Mouse (Mus musculus) CD4-positive, CD25-positive, alpha-beta regulatory T cell, adult 4 months (primary cell): ENCODE results near the gene Mapk13. TPM values are rescaled to one million over a fixed set of nuclear protein-coding genes. Genes with fewer than 3 reads are reported as not detected.
"Not testable (repeated sequence)": the region's sequence is repeated elsewhere in the genome, so short reads cannot be mapped to it uniquely, and the experiment has no call there.

Experiments
- ATAC-seq: one replicate; pipeline ENCODE4 v1.8.0; 2017
- polyA plus RNA-seq, 2 experiments: library from polyadenylated mRNA; unstranded; fragments of 100-300 nt; shearing (Covaris generic); gene quantifications; one replicate each; pipeline ENCODE4 v1.2.1; 2017

The Mapk13 gene
- polyA plus RNA-seq: not detected

DNA sequence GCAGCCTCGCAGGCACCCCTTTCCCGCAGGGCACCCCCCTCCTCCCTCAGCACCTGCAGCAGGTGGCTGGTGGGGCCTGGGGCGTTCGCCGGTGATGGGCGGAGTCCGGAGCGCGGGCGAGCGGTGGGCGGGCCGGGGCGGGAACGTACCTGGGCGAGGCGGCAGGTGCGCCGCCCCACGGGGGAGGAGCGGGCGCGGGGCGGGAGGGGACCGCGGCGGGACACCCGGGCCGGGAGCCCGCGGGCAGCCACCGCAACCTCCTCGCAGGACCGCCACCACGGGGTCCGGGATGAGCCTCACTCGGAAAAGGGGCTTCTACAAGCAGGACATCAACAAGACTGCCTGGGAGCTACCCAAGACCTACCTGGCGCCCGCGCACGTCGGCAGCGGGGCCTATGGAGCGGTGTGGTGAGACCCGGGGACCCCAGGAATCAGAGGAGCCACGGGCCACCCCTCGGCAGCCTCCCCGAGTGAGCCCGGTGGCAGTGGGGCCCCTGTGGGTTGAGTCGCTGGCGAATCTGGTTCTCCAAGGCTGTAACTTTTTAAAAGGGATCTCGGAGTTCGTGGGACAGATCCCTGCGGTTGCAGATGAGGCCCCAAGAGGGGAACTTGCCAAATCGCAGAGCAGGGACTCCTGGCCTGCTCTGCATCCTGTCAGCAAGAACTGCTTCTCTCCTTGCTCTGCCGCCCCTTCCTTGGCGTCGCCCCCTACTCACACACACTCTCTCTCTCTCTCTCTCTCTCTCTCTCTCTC is at the start of gene Mapk13:
Gene Mapk13, plus strand, starts transcription at position 177 of the 754 bp plus-strand sequence.
- ATAC-seq: no peak

DNA sequence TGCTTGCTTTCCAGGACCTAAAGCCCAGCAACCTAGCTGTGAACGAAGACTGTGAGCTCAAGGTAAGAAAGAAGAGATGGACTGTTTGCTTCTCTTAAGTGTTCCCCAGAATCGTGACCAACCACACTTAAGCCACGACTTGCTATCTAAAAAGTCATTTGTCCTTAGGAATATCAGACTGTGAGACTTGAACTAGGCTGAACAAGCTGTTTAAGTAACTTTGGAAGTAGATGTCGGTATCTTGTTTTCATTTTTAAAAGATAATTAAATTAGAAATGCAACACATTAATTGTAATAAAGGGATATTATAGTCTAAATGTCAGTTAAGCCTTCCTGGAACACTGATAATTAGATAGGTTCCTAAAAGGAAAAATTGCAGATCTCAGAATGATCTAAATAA is 43.3 kb upstream of the Mapk13 start, which contains the start of gene AC170998.1:
Gene AC170998.1, plus strand, starts transcription at position 301 of the 400 bp plus-strand sequence.
- no peak for ATAC-seq

- ATAC-seq: not testable (repeated sequence)
Observed at GRCm38 (mm10) chr17:28727511-28727910, 41.6 kb upstream of the Mapk13 start.

DNA sequence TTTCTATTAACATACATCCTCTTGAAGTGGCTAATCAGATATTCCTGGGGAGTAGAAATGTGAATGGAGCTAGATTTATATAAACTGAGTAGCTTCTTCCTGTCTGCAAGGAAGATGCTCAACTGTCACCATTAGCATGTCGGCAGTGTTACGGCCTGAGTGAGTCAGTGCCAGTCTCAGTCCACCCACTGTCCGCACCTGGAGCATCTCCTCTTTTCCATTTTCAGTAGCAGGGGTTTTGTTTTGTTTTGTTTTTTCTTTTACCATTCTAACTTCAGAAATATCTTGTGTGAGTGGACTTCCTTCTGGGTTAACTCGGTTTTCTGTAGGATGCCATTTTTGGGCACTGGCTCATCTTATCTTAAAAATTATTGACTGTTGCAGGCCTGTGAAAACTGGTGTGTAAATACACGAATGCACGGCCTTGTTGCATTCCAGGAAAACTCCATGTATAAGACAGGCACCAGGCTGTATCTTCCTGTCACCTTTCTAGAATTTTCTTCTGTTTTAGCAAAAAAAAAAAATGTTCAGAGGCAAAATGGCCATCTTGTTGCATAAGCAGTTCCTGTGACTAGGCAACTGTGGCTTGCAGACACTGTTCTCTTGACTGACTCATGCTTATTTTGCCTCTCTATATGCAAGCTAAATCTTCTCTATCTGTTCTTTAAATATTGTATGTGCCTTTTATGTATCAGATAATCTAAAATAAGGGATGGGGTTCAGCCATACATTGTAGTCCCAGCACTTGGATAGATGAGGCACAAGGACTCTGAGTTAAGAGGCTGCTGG is 33.6 kb upstream of the Mapk13 start:
- ATAC-seq: no peak

DNA sequence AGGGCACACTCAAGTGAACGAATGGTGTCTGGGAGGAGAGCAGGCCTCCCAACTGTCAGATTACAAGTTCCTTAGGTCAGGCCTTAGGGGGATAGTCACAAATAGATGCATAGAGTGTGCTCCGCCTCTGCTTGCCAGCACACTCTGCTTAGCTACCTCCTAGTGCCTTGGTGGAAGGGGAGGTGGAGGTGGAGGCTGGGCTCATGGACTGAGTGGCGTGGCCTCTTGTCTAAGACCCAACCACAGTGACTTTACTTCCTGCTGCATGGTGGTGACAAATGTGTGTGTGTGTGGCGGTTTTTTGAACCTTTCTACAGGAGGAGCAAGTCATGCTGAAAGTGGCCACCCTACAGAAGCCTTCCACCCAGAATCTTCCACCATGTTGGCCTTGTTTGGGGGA is 32.6 kb upstream of the Mapk13 start:
- no peak for ATAC-seq

GRCm38 (mm10) chr17:28737973-28738372 is 31.1 kb upstream of the Mapk13 start:
- ATAC-seq: no peak

DNA sequence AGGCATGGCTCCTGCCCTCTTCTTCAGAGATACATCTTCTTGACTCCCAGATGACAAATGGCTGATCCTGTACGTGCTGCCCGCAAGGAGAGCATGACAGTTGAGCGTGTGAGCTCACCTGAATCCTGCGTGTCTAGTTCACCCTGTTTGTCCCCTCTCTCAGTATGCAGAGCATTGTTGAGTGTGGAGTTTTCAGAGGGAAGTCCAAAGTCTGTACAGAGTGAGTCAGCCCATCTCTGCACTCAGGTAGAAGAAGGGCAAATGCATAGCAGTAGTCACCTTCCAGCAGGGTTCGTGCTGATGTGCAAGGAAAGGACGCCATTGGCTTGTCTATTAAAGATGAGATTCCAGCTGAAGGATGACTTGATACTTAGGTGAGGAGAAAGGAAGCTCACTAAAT is 29.9 kb upstream of the Mapk13 start:
- ATAC-seq: no peak

DNA sequence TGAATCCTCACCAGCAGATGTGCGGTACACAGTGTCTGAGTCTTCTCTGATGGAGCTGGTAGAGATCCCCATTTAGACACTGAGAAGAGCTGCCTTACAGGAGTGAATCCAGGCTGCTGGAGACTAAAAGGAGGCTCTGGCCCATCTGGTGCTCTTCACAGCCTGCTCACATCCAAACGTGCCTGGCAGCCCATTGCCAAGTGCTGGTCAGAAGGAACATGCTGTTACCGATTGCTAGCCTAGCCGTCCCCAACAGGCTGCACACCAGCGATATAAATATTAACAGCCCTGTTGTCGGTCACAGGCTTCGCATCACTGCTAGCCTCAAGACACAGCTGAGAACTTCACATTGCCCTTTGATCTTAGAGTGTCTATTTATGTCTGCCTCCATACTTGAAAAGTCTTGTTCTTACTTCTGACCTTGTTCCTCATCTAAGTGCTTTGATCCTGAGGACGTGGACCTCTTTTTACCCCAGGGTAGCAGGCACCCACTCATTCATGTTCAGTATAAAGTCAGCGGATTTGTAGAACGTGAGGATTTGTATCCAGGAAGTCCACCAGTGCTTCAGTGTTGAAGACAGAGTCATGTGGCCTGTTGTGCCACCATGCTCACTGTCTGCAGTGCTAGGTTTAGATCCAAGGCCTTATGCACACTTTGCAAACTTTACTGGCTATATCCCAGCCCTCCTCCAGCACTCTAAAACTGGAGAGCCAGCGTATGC is 25.8 kb upstream of the Mapk13 start:
- no peak for ATAC-seq

DNA sequence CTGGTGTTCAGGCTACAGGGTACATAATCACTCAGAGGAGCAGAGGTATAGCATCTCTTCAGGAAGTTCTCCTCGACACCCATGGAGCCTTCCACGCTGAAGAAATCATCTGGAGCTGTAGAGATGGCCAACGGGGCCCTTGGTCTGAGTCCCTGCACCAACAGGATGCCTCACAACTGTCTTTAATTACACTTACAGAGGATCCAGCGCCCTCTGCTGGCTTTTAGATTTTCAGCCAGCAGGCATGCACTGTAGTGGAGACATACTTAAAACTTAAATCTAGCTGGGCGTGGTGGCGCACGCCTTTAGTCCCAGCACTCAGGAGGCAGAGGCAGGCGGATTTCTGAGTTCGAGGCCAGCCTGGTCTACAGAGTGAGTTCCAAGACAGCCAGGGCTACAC is 25.2 kb upstream of the Mapk13 start:
- no peak for ATAC-seq

GRCm38 (mm10) chr17:28745773-28746172 is 23.3 kb upstream of the Mapk13 start:
- no peak for ATAC-seq

DNA sequence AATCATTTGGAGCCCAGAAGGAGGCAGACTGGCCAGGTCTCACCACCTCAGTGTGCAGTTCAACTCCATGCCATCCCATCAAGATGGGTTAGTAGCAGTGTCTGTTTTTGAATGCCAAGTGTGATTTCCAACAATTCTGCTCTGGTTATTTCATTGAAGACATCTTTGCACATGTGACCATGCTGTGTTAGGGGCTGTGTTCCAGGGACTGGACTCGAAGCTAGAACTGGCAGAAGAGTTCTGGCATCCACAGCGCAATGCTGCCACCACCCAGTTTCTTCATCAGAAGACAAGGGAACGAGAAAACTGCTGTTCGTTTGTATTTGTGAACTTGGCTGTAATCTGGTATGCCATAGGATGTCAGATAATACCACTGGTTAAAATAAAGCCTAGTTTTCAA is 21.1 kb upstream of the Mapk13 start:
- ATAC-seq: no peak

DNA sequence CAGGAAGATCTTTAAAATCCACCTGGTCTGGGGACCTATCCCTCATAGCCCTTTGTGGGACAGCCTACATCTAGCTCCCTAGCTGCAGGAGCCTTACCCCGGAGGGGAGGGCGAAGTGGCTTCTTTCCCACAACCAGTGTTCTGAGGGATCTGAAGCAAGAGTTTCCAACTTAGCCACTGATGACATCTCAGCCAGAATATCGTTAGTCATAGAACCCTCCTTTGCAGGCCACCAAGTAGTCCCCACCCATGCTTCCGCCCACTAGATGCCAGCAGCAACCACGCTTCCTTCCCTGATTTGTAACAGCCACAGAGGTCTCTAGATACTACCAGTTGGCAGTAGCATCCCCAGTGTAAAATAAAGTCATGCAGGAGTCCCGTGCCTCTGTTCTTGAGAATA is 18.5 kb upstream of the Mapk13 start:
- ATAC-seq: no peak

DNA sequence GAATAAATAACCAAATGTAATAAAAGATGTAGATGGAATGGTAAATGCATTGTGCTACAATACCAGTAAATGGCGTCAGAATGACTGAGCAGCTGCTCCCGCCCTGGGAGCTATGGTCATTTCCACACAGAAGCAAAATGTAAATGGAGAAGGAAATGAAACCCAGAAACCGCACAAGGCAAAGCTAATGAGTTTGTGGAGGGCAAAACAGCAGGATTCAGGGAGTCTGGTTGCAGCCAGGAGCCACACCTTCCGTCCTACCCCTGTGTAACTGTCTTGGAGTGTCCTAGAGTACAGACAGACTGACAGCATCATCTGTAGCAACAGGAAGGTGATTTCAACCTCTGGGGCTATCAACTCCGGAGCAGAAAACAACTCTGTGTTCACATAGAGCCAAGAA is 12.7 kb upstream of the Mapk13 start:
- no peak for ATAC-seq

GRCm38 (mm10) chr17:28757470-28757869 is 11.6 kb upstream of the Mapk13 start:
- no peak for ATAC-seq

- no peak for ATAC-seq
Observed at GRCm38 (mm10) chr17:28760736-28761312, 8.3 kb upstream of the Mapk13 start.

DNA sequence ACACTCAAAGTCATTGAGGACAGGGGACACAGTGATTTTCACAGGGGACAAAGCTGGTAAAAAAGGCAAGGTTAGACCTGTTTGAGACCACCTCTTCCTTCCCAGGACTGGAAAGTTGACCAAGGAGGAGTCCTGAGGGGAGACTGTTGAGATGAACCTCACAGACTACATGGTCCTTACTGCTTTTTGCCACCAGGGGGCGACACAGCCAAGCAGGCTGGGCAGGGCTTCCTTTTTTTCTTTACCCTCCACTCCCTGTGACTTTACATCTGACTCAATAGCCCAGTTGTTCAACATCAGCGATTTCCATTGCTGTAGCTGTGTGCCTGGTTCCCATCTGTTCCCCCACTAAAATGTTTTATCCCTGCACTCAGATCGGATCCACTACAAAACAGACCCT is 7.2 kb upstream of the Mapk13 start:
- peak; percentile 57 for ATAC-seq

DNA sequence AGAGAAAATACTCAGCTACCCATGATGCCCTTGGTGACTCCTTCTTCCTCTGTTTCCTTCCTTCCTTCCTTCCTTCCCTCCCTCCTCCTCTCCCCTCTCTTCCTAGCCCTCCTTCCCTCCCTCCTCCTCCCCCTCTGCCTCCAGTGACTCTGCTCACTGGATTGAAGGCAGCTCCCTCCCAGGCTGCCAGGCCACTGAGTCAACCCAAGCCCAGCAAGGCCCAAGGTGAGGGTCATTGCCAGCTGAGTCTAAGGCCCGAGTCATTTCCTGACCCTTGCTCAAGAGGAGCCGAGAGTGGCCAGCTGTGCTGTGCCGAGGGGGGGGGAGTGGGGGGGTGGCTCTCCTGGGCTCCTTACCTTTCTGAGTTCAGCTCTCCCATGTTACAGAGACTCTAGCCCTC is 2.9 kb upstream of the Mapk13 start:
- no peak for ATAC-seq

DNA sequence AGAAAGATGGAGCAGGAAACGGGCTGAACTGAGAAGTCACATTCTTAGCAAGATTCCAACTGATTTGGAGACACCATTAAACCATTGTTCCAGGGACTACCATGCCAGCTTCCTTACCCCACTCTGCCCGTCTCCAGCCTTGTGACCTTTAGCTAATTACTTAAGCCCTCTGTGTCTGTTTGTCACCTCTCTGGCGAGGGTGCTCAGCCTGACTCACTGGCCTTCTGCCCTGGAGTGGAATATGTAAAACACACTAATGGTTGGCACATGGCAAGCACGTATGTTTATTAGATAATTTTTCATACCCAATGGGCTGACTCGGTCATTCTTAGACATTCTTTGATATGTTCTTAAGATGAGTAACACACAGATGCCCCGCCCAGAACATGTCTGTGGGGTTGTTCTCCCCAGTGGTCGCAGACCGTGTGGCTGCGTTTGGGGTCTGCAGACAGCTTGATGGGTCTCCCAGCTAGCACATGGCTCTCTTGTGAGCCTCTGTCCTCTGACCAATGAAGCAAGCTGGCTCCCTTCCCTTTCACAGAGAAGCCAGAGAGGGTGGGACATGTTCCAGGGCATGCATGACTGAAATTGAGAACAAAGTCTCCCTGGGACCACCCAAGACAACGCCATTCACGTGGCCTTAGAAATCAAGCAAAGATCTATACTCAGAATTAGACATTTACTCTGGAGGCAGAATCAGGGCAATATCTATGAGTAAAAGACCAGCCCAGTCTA is 2.1 kb upstream of the Mapk13 start:
- no peak for ATAC-seq

DNA sequence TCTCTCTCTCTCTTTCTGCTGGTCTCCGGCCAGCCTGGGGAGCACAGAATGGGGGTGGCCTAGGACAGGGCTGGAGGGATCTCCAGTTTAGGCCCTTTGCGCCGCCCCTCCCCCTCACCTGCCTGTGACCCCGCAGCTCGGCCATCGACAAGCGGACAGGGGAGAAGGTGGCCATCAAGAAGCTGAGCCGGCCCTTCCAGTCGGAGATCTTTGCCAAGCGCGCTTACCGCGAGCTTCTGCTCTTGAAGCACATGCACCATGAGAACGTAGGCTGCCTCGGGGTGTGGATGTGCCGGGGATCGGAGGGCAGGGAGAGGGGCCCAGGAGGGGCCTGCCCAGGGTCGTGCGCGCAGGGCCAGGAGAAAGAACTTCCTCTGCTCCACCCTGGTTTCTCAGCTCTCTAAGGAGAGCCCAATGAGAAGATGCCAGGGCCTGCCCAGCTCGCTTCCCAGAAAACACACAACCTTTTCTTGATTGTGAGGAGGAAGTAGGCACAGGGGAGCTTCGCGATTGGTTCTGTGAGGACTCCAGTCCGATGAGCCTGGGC is 851 bp downstream of the Mapk13 start:
- ATAC-seq: no peak

DNA sequence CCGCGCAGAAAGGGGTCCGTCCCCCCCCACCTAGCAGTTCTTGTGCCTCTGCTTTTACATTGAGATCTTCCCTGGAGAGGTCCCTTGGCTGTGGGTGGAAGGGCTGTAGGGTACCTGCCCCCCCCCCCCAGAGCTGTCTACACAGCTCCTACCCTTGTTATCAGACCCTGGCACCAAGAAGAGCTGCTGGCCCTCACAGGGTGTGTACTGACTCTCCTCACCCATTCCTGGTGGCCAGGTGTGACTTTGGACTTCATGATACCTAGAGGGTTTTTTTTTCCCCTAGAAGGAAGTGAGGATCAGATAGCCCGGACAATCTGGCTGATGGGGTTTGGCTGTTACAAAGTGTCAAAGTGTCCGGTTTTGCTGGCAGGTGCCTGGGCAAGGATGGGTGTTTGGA is 2.2 kb downstream of the Mapk13 start:
- no peak for ATAC-seq

- not testable (repeated sequence) for ATAC-seq
Observed at GRCm38 (mm10) chr17:28774303-28774702, 5.2 kb downstream of the Mapk13 start.

GRCm38 (mm10) chr17:28775161-28775560 is 6.1 kb downstream of the Mapk13 start:
- ATAC-seq: no peak
